Mouse (Mus musculus): Measurements from ENCODE around the gene Sympk.

DNA sequence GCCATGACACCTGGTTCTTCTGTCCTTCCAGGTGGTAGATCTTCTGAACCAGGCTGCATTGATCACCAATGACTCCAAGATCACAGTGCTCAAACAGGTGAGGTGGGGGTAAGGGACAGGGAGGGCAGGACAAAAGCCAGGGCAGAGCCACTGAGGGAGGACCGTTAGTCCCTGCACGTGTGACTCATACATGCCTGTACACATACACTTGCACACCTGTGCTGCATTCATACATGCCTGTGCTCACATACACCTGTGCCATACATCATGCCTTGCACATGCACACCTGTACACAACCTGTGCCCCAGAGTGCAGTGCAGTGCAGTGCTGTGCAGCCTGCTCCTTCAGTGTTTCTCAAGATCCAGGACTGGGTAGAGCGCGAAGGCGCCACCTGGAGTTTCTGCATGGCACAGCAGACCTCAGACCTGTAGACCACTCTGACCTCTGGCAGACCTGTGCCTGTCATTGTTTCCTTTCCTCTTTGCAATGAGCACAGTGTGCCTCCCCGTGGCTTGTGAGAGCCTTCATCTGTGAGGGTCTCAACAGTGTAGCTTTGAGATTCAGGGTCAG is 5.0 kb downstream of the Sympk start:
- TF ChIP-seq CTCF (IDR thresholded peaks at IDR 0.05; ENCODE audit: extremely low read depth, insufficient read length, insufficient replicate concordance, low read depth, low read length) (peak; percentile 68; the same call in 1 of the 2 replicates), POLR2A (IDR thresholded peaks at IDR 0.05; ENCODE audit: low read depth, low read length) (no peak)
